9 mouse cellular contexts compared by ENCODE assay signal in genomic region chr19:29362173-29362930, GRCm38 (mm10). TPM values are rescaled to one million over a fixed set of nuclear protein-coding genes. Genes with fewer than 3 reads are reported as not detected.
DNase-seq lines count a peak whose midpoint lies in the region; ATAC-seq lines count a peak whose summit lies in the region.
"Had no signal": no experiment of that assay in that cellular context is flagged by ENCODE, and none has a peak within 500 bp of the region (broad histone marks: within the 10 kb centered on the region; RNA-seq: fewer than 3 reads in every experiment).

No protein-coding gene starts in this region.

- ATAC-seq in forebrain, embryonic 13.5 days, result peak; percentile 52
- no peak for ATAC-seq in liver, embryonic 13.5 days (ENCODE audit: low read depth)

- H3K4me1 ChIP-seq in forebrain, embryonic 13.5 days, result peaks cover 30% of the 10 kb centered on the region
- peaks cover 42% of the 10 kb centered on the region for H3K4me1 ChIP-seq in liver, embryonic 13.5 days (replicated peaks)

- H3K36me3 ChIP-seq in forebrain, embryonic 13.5 days (ENCODE audit: poor library complexity, severe bottlenecking), result no peaks in the 10 kb centered on the region
- 0 out of 2 replicates have a peak, but pooled peaks cover 8% of the 10 kb centered on the region for H3K36me3 ChIP-seq in liver, embryonic 13.5 days

- DNase-seq in heart, adult 11 months, result peak; percentile 60
- DNase-seq in heart, postnatal 10 days, result no peak
- DNase-seq in A20 (ENCODE audit: low read depth, low spot score), result peak; percentile 66
- no peak for DNase-seq in liver, embryonic 13.5 days
- no peak for DNase-seq in cerebellum, adult 8-10 months
- no peak for DNase-seq in urinary bladder, postnatal 14 days (ENCODE audit: low spot score)
- no peak for DNase-seq in layer of hippocampus, adult 11-12 months (ENCODE audit: low spot score)

- 46% methylated on average over 13 of the region's 13 CpGs for WGBS in forebrain, embryonic 13.5 days
- WGBS in liver, embryonic 13.5 days (ENCODE audit: insufficient replicate concordance), result 36% methylated on average over 13 of the region's 13 CpGs

- peak overlapping the region; percentile 66 for H3K4me3 ChIP-seq in forebrain, embryonic 13.5 days
- peak overlapping the region; percentile 74 for H3K4me3 ChIP-seq in liver, embryonic 13.5 days (replicated peaks)

- intact Hi-C loops in heart, postnatal 10 days (cut with DNase I), result no loop called here

- peak overlapping the region; percentile 75 for H3K9ac ChIP-seq in forebrain, embryonic 13.5 days
- peak overlapping the region; percentile 55; the same call in 1 of the 2 replicates for H3K9ac ChIP-seq in liver, embryonic 13.5 days

- no peaks in the 10 kb centered on the region for H3K9me3 ChIP-seq in forebrain, embryonic 13.5 days (replicated peaks)
- no peaks in the 10 kb centered on the region for H3K9me3 ChIP-seq in liver, embryonic 13.5 days (replicated peaks)

- no peaks in the 10 kb centered on the region for H3K27me3 ChIP-seq in forebrain, embryonic 13.5 days
- no peaks in the 10 kb centered on the region for H3K27me3 ChIP-seq in liver, embryonic 13.5 days

- H3K4me2 ChIP-seq in forebrain, embryonic 13.5 days, result peak overlapping the region; percentile 71
- peak overlapping the region; percentile 89 for H3K4me2 ChIP-seq in liver, embryonic 13.5 days

- H3K27ac ChIP-seq in forebrain, embryonic 13.5 days, result no peak overlapping the region
- H3K27ac ChIP-seq in liver, embryonic 13.5 days, result no peak overlapping the region

RNA-seq across cellular contexts. Expression of gene Plgrkt, which starts 4.8 kb away (rescaled TPM):
- total RNA-seq in heart, postnatal 10 days (2021), result 10 to 100 TPM; 27.9 to 38.6 TPM
- polyA plus RNA-seq in forebrain, embryonic 13.5 days (2015; fragmentation: Nextera tagmentation; extraction: Ambion mirVana), result 88.6 and 102 TPM in 2 replicates
- polyA plus RNA-seq in liver, embryonic 13.5 days (2015; fragmentation: Nextera tagmentation; extraction: Ambion mirVana), result 32.8 and 38.5 TPM in 2 replicates

RNA-seq across cellular contexts. Expression of gene Cd274, which starts 4.9 kb away (rescaled TPM):
- 1 to 10 TPM; 1.7 to 2.0 TPM for total RNA-seq in heart, postnatal 10 days (2021)
- polyA plus RNA-seq in forebrain, embryonic 13.5 days (2015; fragmentation: Nextera tagmentation; extraction: Ambion mirVana), result 0.38 and 0.41 TPM in 2 replicates
- 0.16 and 0.31 TPM in 2 replicates for polyA plus RNA-seq in liver, embryonic 13.5 days (2015; fragmentation: Nextera tagmentation; extraction: Ambion mirVana)

RNA-seq across cellular contexts. Expression of gene Rln1, which starts 27.9 kb away (rescaled TPM):
- not detected for total RNA-seq in heart, postnatal 10 days (2021)
- 1.6 TPM in 2 replicates for polyA plus RNA-seq in forebrain, embryonic 13.5 days (2015; fragmentation: Nextera tagmentation; extraction: Ambion mirVana)
- polyA plus RNA-seq in liver, embryonic 13.5 days (2015; fragmentation: Nextera tagmentation; extraction: Ambion mirVana), result 0.15 TPM in 1 of 2 replicates, not detected in the other
- total RNA-seq: neutrophil, adult 5-6 weeks had no signal

RNA-seq across cellular contexts. Expression of gene Insl6, which starts 37.2 kb away (rescaled TPM):
- total RNA-seq in heart, postnatal 10 days (2021), result under 1 TPM in 1 of 2 experiments, not detected in 1; 0.38 TPM
- polyA plus RNA-seq in forebrain, embryonic 13.5 days (2015; fragmentation: Nextera tagmentation; extraction: Ambion mirVana), result 3.4 and 3.6 TPM in 2 replicates
- 0.65 and 1.1 TPM in 2 replicates for polyA plus RNA-seq in liver, embryonic 13.5 days (2015; fragmentation: Nextera tagmentation; extraction: Ambion mirVana)

RNA-seq across cellular contexts. Expression of gene Pdcd1lg2, which starts 48.4 kb away (rescaled TPM):
- not detected for total RNA-seq in heart, postnatal 10 days (2021)
- not detected in 2 replicates for polyA plus RNA-seq in forebrain, embryonic 13.5 days (2015; fragmentation: Nextera tagmentation; extraction: Ambion mirVana)
- polyA plus RNA-seq in liver, embryonic 13.5 days (2015; fragmentation: Nextera tagmentation; extraction: Ambion mirVana), result 0.06 TPM in 1 of 2 replicates, not detected in the other

Comparison
In these comparisons a context has a peak if more than half of its experiments do, and no peak if none do; other contexts are left out.
1. DNase-seq: peak in heart, adult 11 months (single experiment) and A20 (single experiment); none in heart, postnatal 10 days (0 of 2), liver, embryonic 13.5 days (single experiment), cerebellum, adult 8-10 months (single experiment), urinary bladder, postnatal 14 days (single experiment) and layer of hippocampus, adult 11-12 months (single experiment).